Mouse (Mus musculus): ENCODE results near the gene Olfr54. TPM values are rescaled to one million over a fixed set of nuclear protein-coding genes. Genes with fewer than 3 reads are reported as not detected.
"Not testable (repeated sequence)": the region's sequence is repeated elsewhere in the genome, so short reads cannot be mapped to it uniquely, and the experiment has no call there.

Olfr54 gene
- under 1 TPM; 0.45 to 0.67 TPM for total RNA-seq (2021)
- long read RNA-seq, experiment 1: 0 reads
- long read RNA-seq, experiment 2: 0 reads

- no peak for DNase-seq (ENCODE audit: low spot score in 2 of 2)
These were observed at the start of gene Olfr54 for GRCm38 (mm10) chr11:51013936-51014335. Gene Olfr54, plus strand, starts transcription at chr11:51014236.

- DNase-seq (ENCODE audit: low spot score in 2 of 2): no peak
These were observed 49.1 kb upstream of the Olfr54 start for GRCm38 (mm10) chr11:50964886-50965285.

- no peak for DNase-seq (ENCODE audit: low spot score in 2 of 2)
These were observed 47.8 kb upstream of the Olfr54 start, which contains the start of gene Olfr1378 for GRCm38 (mm10) chr11:50966230-50966629. Gene Olfr1378, plus strand, starts transcription at chr11:50966530.

- DNase-seq (ENCODE audit: low spot score in 2 of 2): no peak
These were observed 36.8 kb upstream of the Olfr54 start for GRCm38 (mm10) chr11:50977216-50977615.

- DNase-seq (ENCODE audit: low spot score in 2 of 2): no peak
These were observed 32.4 kb upstream of the Olfr54 start, which contains the start of gene Olfr1377 for GRCm38 (mm10) chr11:50981667-50982066. Gene Olfr1377, plus strand, starts transcription at chr11:50981967.

GRCm38 (mm10) chr11:51003296-51003695, 10.7 kb upstream of the Olfr54 start, which contains the start of gene Olfr51:
Gene Olfr51, plus strand, starts transcription at chr11:51003596.
- DNase-seq (ENCODE audit: low spot score in 2 of 2): no peak

- peak; percentile 61 to 75 for DNase-seq (ENCODE audit: low spot score in 2 of 2)
These were observed 2.2 kb upstream of the Olfr54 start for GRCm38 (mm10) chr11:51011821-51012220.

- DNase-seq (ENCODE audit: low spot score in 2 of 2): no peak
These were observed 2.3 kb downstream of the Olfr54 start for GRCm38 (mm10) chr11:51016341-51016740.

- not testable (repeated sequence) for DNase-seq (ENCODE audit: low spot score in 2 of 2)
These were observed 12.8 kb downstream of the Olfr54 start for GRCm38 (mm10) chr11:51026811-51027210.

GRCm38 (mm10) chr11:51029381-51029780, 15.3 kb downstream of the Olfr54 start:
- DNase-seq (ENCODE audit: low spot score in 2 of 2): not testable (repeated sequence)

- DNase-seq (ENCODE audit: low spot score in 2 of 2): no peak
These were observed 16.2 kb downstream of the Olfr54 start for GRCm38 (mm10) chr11:51030225-51030624.

- DNase-seq (ENCODE audit: low spot score in 2 of 2): no peak
These were observed 18.8 kb downstream of the Olfr54 start for GRCm38 (mm10) chr11:51032851-51033250.

GRCm38 (mm10) chr11:51034141-51034540, 20.1 kb downstream of the Olfr54 start:
- DNase-seq (ENCODE audit: low spot score in 2 of 2): not testable (repeated sequence)

GRCm38 (mm10) chr11:51035951-51036350, 21.9 kb downstream of the Olfr54 start:
- DNase-seq (ENCODE audit: low spot score in 2 of 2): peak; percentile 35 to 48

- DNase-seq (ENCODE audit: low spot score in 2 of 2): not testable (repeated sequence)
These were observed 30.7 kb downstream of the Olfr54 start for GRCm38 (mm10) chr11:51044776-51045175.

- not testable (repeated sequence) for DNase-seq (ENCODE audit: low spot score in 2 of 2)
These were observed 33.8 kb downstream of the Olfr54 start, which contains the start of gene Olfr1375 for GRCm38 (mm10) chr11:51047809-51048208. Gene Olfr1375, plus strand, starts transcription at chr11:51048109.

- DNase-seq (ENCODE audit: low spot score in 2 of 2): no peak
These were observed 37.6 kb downstream of the Olfr54 start for GRCm38 (mm10) chr11:51051678-51052077.

- no peak for DNase-seq (ENCODE audit: low spot score in 2 of 2)
These were observed 39.2 kb downstream of the Olfr54 start for GRCm38 (mm10) chr11:51053230-51053629.

- DNase-seq (ENCODE audit: low spot score in 2 of 2): peak; percentile 19 to 29
These were observed 45.1 kb downstream of the Olfr54 start, which contains the start of gene Zfp354a for GRCm38 (mm10) chr11:51059151-51059571. Gene Zfp354a, plus strand, starts transcription at chr11:51059257.

- no peak for DNase-seq (ENCODE audit: low spot score in 2 of 2)
These were observed 45.6 kb downstream of the Olfr54 start for GRCm38 (mm10) chr11:51059640-51060039.

GRCm38 (mm10) chr11:51060981-51061380, 46.9 kb downstream of the Olfr54 start:
- no peak for DNase-seq (ENCODE audit: low spot score in 2 of 2)

- DNase-seq (ENCODE audit: low spot score in 2 of 2): no peak
These were observed 49.2 kb downstream of the Olfr54 start for GRCm38 (mm10) chr11:51063276-51063675.

- DNase-seq (ENCODE audit: low spot score in 2 of 2): no peak
These were observed 49.8 kb downstream of the Olfr54 start for GRCm38 (mm10) chr11:51063841-51064240.

Measured in adrenal gland, postnatal 4 days (tissue).